Comparison of ENCODE assay signal across 15 mouse cellular contexts in the genomic region with DNA sequence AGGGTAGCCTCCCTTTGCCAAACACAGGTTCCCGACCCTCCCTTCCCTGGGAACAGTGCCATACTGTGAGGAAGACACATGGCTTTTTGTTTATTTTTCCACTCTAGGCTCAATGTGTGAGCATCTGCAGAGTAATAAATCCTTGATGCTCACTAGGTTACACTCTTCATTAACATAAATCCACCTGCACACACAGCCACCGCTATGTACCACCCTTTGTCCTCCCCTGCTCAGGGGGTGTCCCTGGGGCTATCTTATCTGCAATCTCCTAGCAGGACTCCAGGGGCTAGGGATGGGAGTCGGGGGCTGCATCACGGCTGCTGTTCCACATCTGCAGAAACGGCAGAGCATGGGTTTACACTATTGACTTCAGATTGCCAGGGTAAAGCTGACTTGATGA.
DNase-seq lines count a peak whose midpoint lies in the region; ATAC-seq and TF ChIP-seq lines count a peak whose summit lies in the region.
"Had no signal": no experiment of that assay in that cellular context is flagged by ENCODE, and none has a peak within 500 bp of the region (broad histone marks: within the 10 kb centered on the region; RNA-seq: fewer than 3 reads in every experiment).

No protein-coding gene starts in this region.

- TF ChIP-seq EP300 in heart, postnatal 0 days (IDR thresholded peaks at IDR 0.05; ENCODE audit: low read depth) = no peak

- H3K9me3 ChIP-seq in forebrain, embryonic 14.5 days (replicated peaks; ENCODE audit: control insufficient read depth, low read length) = no peaks in the 10 kb centered on the region
- no peaks in the 10 kb centered on the region for H3K9me3 ChIP-seq in forebrain, embryonic 13.5 days (replicated peaks)
- H3K9me3 ChIP-seq in heart, postnatal 0 days (replicated peaks; ENCODE audit: control insufficient read depth, low read length) = no peaks in the 10 kb centered on the region
- H3K9me3 ChIP-seq in heart, embryonic 12.5 days (replicated peaks) = no peaks in the 10 kb centered on the region
- no peaks in the 10 kb centered on the region for H3K9me3 ChIP-seq in neural tube, embryonic 13.5 days
- H3K9me3 ChIP-seq: limb, embryonic 15.5 days had no signal

- peaks cover 7% of the 10 kb centered on the region; the same call in 1 of the 2 replicates for H3K36me3 ChIP-seq in forebrain, embryonic 14.5 days (ENCODE audit: control insufficient read depth, insufficient read depth, low read length)
- peaks cover 13% of the 10 kb centered on the region; the same call in 1 of the 2 replicates for H3K36me3 ChIP-seq in forebrain, embryonic 13.5 days (ENCODE audit: poor library complexity, severe bottlenecking)
- H3K36me3 ChIP-seq in heart, postnatal 0 days (replicated peaks; ENCODE audit: control insufficient read depth, insufficient read depth, low read length) = peaks cover 24% of the 10 kb centered on the region
- peaks cover 20% of the 10 kb centered on the region; the same call in 1 of the 2 replicates for H3K36me3 ChIP-seq in heart, embryonic 12.5 days
- no peaks in the 10 kb centered on the region for H3K36me3 ChIP-seq in neural tube, embryonic 13.5 days

- H3K27ac ChIP-seq in forebrain, embryonic 14.5 days (ENCODE audit: low read depth, low read length) = no peak overlapping the region
- no peak overlapping the region for H3K27ac ChIP-seq in forebrain, embryonic 13.5 days
- H3K27ac ChIP-seq in heart, postnatal 0 days (ENCODE audit: low read depth) = peak overlapping the region; percentile 41
- H3K27ac ChIP-seq in heart, embryonic 12.5 days (ENCODE audit: poor library complexity, severe bottlenecking) = no peak overlapping the region
- peak overlapping the region; percentile 54; the same call in 1 of the 2 replicates for H3K27ac ChIP-seq in neural tube, embryonic 13.5 days (replicated peaks)

- peak; percentile 40; the same call in 1 of the 2 replicates for ATAC-seq in forebrain, embryonic 14.5 days
- no peak for ATAC-seq in forebrain, embryonic 13.5 days
- ATAC-seq in heart, postnatal 0 days (ENCODE audit: insufficient read depth, low read depth) = no peak
- no peak for ATAC-seq in heart, embryonic 12.5 days (ENCODE audit: insufficient number of reproducible peaks, low FRiP score)
- ATAC-seq in neural tube, embryonic 13.5 days (ENCODE audit: low read depth) = peak; percentile 85

- H3K27me3 ChIP-seq in forebrain, embryonic 14.5 days (replicated peaks; ENCODE audit: control insufficient read depth, insufficient read depth, low read length) = no peaks in the 10 kb centered on the region
- no peaks in the 10 kb centered on the region for H3K27me3 ChIP-seq in forebrain, embryonic 13.5 days
- no peaks in the 10 kb centered on the region for H3K27me3 ChIP-seq in heart, postnatal 0 days (ENCODE audit: control insufficient read depth, insufficient read depth, low read length)
- no peaks in the 10 kb centered on the region for H3K27me3 ChIP-seq in heart, embryonic 12.5 days (replicated peaks)
- no peaks in the 10 kb centered on the region for H3K27me3 ChIP-seq in neural tube, embryonic 13.5 days
- H3K27me3 ChIP-seq: limb, embryonic 15.5 days had no signal

- 65% methylated on average over 5 of the region's 5 CpGs for WGBS in forebrain, embryonic 14.5 days
- 65% methylated on average over 5 of the region's 5 CpGs for WGBS in forebrain, embryonic 13.5 days
- 53% methylated on average over 5 of the region's 5 CpGs for WGBS in heart, postnatal 0 days
- 54% methylated on average over 5 of the region's 5 CpGs for WGBS in heart, embryonic 12.5 days
- WGBS in neural tube, embryonic 13.5 days = 15% methylated on average over 5 of the region's 5 CpGs

- no peak overlapping the region for H3K9ac ChIP-seq in forebrain, embryonic 14.5 days (ENCODE audit: low read length)
- no peak overlapping the region for H3K9ac ChIP-seq in forebrain, embryonic 13.5 days
- H3K9ac ChIP-seq in heart, postnatal 0 days (replicated peaks; ENCODE audit: low read depth, low read length) = no peak overlapping the region
- no peak overlapping the region for H3K9ac ChIP-seq in heart, embryonic 12.5 days
- H3K9ac ChIP-seq in neural tube, embryonic 13.5 days = no peak overlapping the region
- H3K9ac ChIP-seq: limb, embryonic 15.5 days had no signal

- H3K4me2 ChIP-seq in forebrain, embryonic 14.5 days (ENCODE audit: low read length) = no peak overlapping the region
- no peak overlapping the region for H3K4me2 ChIP-seq in forebrain, embryonic 13.5 days
- H3K4me2 ChIP-seq in heart, postnatal 0 days (ENCODE audit: low read depth, low read length) = no peak overlapping the region
- H3K4me2 ChIP-seq in heart, embryonic 12.5 days = no peak overlapping the region
- H3K4me2 ChIP-seq in neural tube, embryonic 13.5 days = no peak overlapping the region
- H3K4me2 ChIP-seq: heart, embryonic 11.5 days; limb, embryonic 15.5 days had no signal

- H3K4me3 ChIP-seq in forebrain, embryonic 14.5 days (ENCODE audit: low read depth, low read length) = no peak overlapping the region
- no peak overlapping the region for H3K4me3 ChIP-seq in forebrain, embryonic 13.5 days
- no peak overlapping the region for H3K4me3 ChIP-seq in heart, postnatal 0 days (ENCODE audit: low read depth, low read length)
- no peak overlapping the region for H3K4me3 ChIP-seq in heart, embryonic 12.5 days
- no peak overlapping the region for H3K4me3 ChIP-seq in neural tube, embryonic 13.5 days
- H3K4me3 ChIP-seq: erythroblast, embryonic 14.5 days; limb, embryonic 15.5 days had no signal

- H3K4me1 ChIP-seq in forebrain, embryonic 14.5 days (ENCODE audit: control insufficient read depth, insufficient read depth, low read length) = peaks cover 4% of the 10 kb centered on the region; the same call in 1 of the 2 replicates
- H3K4me1 ChIP-seq in forebrain, embryonic 13.5 days = 0 out of 2 replicates have a peak, but pooled peaks cover 6% of the 10 kb centered on the region
- peaks cover 44% of the 10 kb centered on the region for H3K4me1 ChIP-seq in heart, postnatal 0 days (ENCODE audit: control insufficient read depth, insufficient read depth)
- peaks cover 37% of the 10 kb centered on the region for H3K4me1 ChIP-seq in heart, embryonic 12.5 days (replicated peaks)
- H3K4me1 ChIP-seq in neural tube, embryonic 13.5 days (replicated peaks) = peaks cover 20% of the 10 kb centered on the region

- DNase-seq in forebrain, embryonic 14.5 days (ENCODE audit: low spot score) = no peak
- DNase-seq in heart, postnatal 0 days (ENCODE audit: low spot score) = no peak
- DNase-seq in lung, postnatal 10 days = peak; percentile 32
- DNase-seq in lung, postnatal 36 days = no peak
- no peak for DNase-seq in frontal cortex, postnatal 36 days (ENCODE audit: low spot score in 2 of 2)
- DNase-seq: adrenal gland, adult 8-10 months; cerebellum, adult 11 months; layer of hippocampus, postnatal 36 days; thymus, postnatal 4 days had no signal

- TF ChIP-seq CTCF in heart, postnatal 0 days (IDR thresholded peaks at IDR 0.05; ENCODE audit: low read depth) = no peak

Comparison
In these comparisons a context has a peak if more than half of its experiments do, and no peak if none do; other contexts are left out.
1. ATAC-seq: peak in forebrain, embryonic 14.5 days (single experiment) and neural tube, embryonic 13.5 days (single experiment); none in forebrain, embryonic 13.5 days (single experiment), heart, postnatal 0 days (single experiment) and heart, embryonic 12.5 days (single experiment).
2. H3K27ac ChIP-seq: peak in heart, postnatal 0 days (single experiment) and neural tube, embryonic 13.5 days (single experiment); none in forebrain, embryonic 14.5 days (single experiment), forebrain, embryonic 13.5 days (single experiment) and heart, embryonic 12.5 days (single experiment).